Mouse (Mus musculus): ENCODE measurements at regions not wholly inside any gene's neighbourhood (a gene's known extent, or its start where the extent isn't known, plus 50 kb on each side); places are given as distances from the start of the nearest gene placed in this dataset.

- no peak overlapping the region for H3K27ac ChIP-seq (ENCODE audit: control insufficient read depth, insufficient read depth, low read length)
- TF ChIP-seq POLR2A (IDR thresholded peaks at IDR 0.05; ENCODE audit: control insufficient read depth, extremely low read depth, insufficient read depth, low read length, poor library complexity) (no peak), CTCF (IDR thresholded peaks at IDR 0.05; ENCODE audit: borderline replicate concordance, control insufficient read depth, extremely low read depth, insufficient read depth, low read length, poor library complexity) (no peak)
- H3K27me3 ChIP-seq (ENCODE audit: control insufficient read depth, insufficient read depth, low read length) = no peaks in the 10 kb centered on the region
- WGBS = 85% methylated on average over 8 of the region's 8 CpGs
- H3K36me3 ChIP-seq (ENCODE audit: control insufficient read depth, insufficient read depth, low read length) = no peaks in the 10 kb centered on the region
- no peak for DNase-seq
- no peaks in the 10 kb centered on the region for H3K4me1 ChIP-seq (replicated peaks; ENCODE audit: control insufficient read depth, insufficient read depth, low read length)
- no peak overlapping the region for H3K4me3 ChIP-seq (ENCODE audit: control insufficient read depth, insufficient read depth, low read length)
Measured at GRCm38 (mm10) chr2:147247238-147247637, 53.2 kb upstream of the Nkx2-2 start.

- H3K4me1 ChIP-seq (replicated peaks; ENCODE audit: control insufficient read depth, insufficient read depth, low read length) = no peaks in the 10 kb centered on the region
- H3K27me3 ChIP-seq (ENCODE audit: control insufficient read depth, insufficient read depth, low read length) = no peaks in the 10 kb centered on the region
- 97% methylated on average over 1 of the region's 1 CpGs for WGBS
- H3K4me3 ChIP-seq (ENCODE audit: control insufficient read depth, insufficient read depth, low read length) = no peak overlapping the region
- no peak overlapping the region for H3K27ac ChIP-seq (ENCODE audit: control insufficient read depth, insufficient read depth, low read length)
- no peak for DNase-seq
- no peaks in the 10 kb centered on the region for H3K36me3 ChIP-seq (ENCODE audit: control insufficient read depth, insufficient read depth, low read length)
- TF ChIP-seq POLR2A (IDR thresholded peaks at IDR 0.05; ENCODE audit: control insufficient read depth, extremely low read depth, insufficient read depth, low read length, poor library complexity) (no peak), CTCF (IDR thresholded peaks at IDR 0.05; ENCODE audit: borderline replicate concordance, control insufficient read depth, extremely low read depth, insufficient read depth, low read length, poor library complexity) (no peak)
Measured at GRCm38 (mm10) chr2:147244406-147244805, 50.4 kb upstream of the Nkx2-2 start.
